Mouse (Mus musculus): ENCODE measurements at regions not wholly inside any gene's neighbourhood (a gene's known extent, or its start where the extent isn't known, plus 50 kb on each side); places are given as distances from the start of the nearest gene placed in this dataset.

DNA sequence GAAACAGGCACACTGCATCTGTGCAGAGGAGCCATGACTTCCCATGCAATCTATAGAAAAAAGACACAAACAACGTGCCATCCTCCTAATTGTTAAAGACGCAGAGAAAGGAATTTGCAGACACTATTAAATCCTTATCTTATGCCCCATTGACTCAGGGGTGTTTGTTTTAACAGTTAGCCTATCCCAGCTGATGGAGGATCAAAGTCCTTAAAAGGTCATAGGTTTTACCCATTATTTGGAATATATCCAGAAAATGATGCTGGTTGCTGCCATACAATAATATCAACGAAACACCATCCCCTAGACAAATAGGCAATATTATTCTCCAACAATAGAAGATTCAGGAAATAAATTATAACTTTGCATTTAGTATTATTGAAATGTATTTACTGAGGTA lies 65.2 kb downstream of the Vcpkmt start:
- TF ChIP-seq POLR2A (IDR thresholded peaks at IDR 0.05; ENCODE audit: borderline replicate concordance, low read depth, low read length) (no peak), CTCF (IDR thresholded peaks at IDR 0.05; ENCODE audit: low read depth, low read length) (no peak)

Measured in bone marrow macrophage, adult 2 months (primary cell).